Mouse (Mus musculus) left cerebral cortex, postnatal 25 days (tissue): Measurements from ENCODE around the gene Fcer1g. TPM values are rescaled to one million over a fixed set of nuclear protein-coding genes. Genes with fewer than 3 reads are reported as not detected.

ENCODE experiments used
- DNase-seq, 2 experiments: peaks; one replicate each; pipeline ENCODE4 v3.0.0; 2022; ENCODE audit warnings: low spot score in 2 of 2, mixed read lengths in 1 of 2
- intact Hi-C: fragments of 180-260 bp; cut with DNase I; formaldehyde crosslinking; loops from one replicate; pipeline ENCODE4 v1.15.1; 2025
- total RNA-seq, 2 experiments: library from RNA; stranded (reverse); gene quantifications; 2 replicates each; pipeline ENCODE4 v1.2.3; 2021

Fcer1g gene
- total RNA-seq, 2 experiments from 2014 or later, result 14.9 to 15.1 TPM

GRCm38 (mm10) chr1:171223796-171224195 lies 10.4 kb downstream of the Fcer1g start:
- no peak for DNase-seq
- intact Hi-C loops, result loop anchor here (5.0 kb wide), 1 partner anchor 104 kb away; the partner anchor contains the start of gene Dedd

- DNase-seq, result no peak
- intact Hi-C loops, result loop anchor here (5.0 kb wide), 1 partner anchor 104 kb away; the partner anchor contains the start of gene Dedd
Observed at GRCm38 (mm10) chr1:171223168-171223567, 11.0 kb downstream of the Fcer1g start.

GRCm38 (mm10) chr1:171222238-171223155 lies 11.7 kb downstream of the Fcer1g start, which contains the start of gene Tomm40l:
Tomm40l (minus strand) TSS chr1:171222514.
- intact Hi-C loops, result loop anchor here (1.0 to 5.0 kb wide), 3 partner anchors 25 to 105 kb away; partner anchors contain the start of genes Dedd, Mpz and Sdhc

GRCm38 (mm10) chr1:171221281-171222193 lies 12.6 kb downstream of the Fcer1g start:
- peak; percentile 23 to 26 for DNase-seq
- intact Hi-C loops, result loop anchor here (1.0 to 5.0 kb wide), 6 partner anchors 26 to 111 kb away; partner anchors contain the start of genes Dedd, Mpz and Sdhc

More at GRCm38 (mm10) chr1:171222238-171223155, 11.7 kb downstream of the Fcer1g start, which contains the start of gene Tomm40l:
- peak; percentile 93 to 99 for DNase-seq

- peak; percentile 89 to 94 for DNase-seq
- intact Hi-C loops, result loop anchor here (1.0 to 5.0 kb wide), 4 partner anchors 56 to 110 kb away; partner anchors contain the start of gene Dedd
Observed at GRCm38 (mm10) chr1:171220871-171221270, 13.3 kb downstream of the Fcer1g start.

- intact Hi-C loops, result no loop called here
- DNase-seq, result no peak
Observed at GRCm38 (mm10) chr1:171216241-171216955, 17.8 kb downstream of the Fcer1g start.

GRCm38 (mm10) chr1:171213801-171214496 lies 20.2 kb downstream of the Fcer1g start, which contains the start of gene Nr1i3:
Nr1i3 (plus strand) TSS chr1:171213970.
- intact Hi-C loops, result no loop called here
- DNase-seq, result no peak

GRCm38 (mm10) chr1:171212854-171213253 lies 21.3 kb downstream of the Fcer1g start:
- intact Hi-C loops, result no loop called here
- no peak for DNase-seq

GRCm38 (mm10) chr1:171209409-171209808 lies 24.8 kb downstream of the Fcer1g start:
- intact Hi-C loops, result no loop called here
- no peak for DNase-seq

- DNase-seq, result no peak
- intact Hi-C loops, result no loop called here
Observed at GRCm38 (mm10) chr1:171205704-171206493, 28.3 kb downstream of the Fcer1g start.

GRCm38 (mm10) chr1:171204249-171204644 lies 29.9 kb downstream of the Fcer1g start:
- intact Hi-C loops, result no loop called here
- DNase-seq, result no peak

GRCm38 (mm10) chr1:171203471-171204248 lies 30.5 kb downstream of the Fcer1g start:
- intact Hi-C loops, result no loop called here
- no peak for DNase-seq

- intact Hi-C loops, result no loop called here
- no peak for DNase-seq
Observed at GRCm38 (mm10) chr1:171200769-171201168, 33.4 kb downstream of the Fcer1g start.

GRCm38 (mm10) chr1:171199532-171199931 lies 34.6 kb downstream of the Fcer1g start:
- no peak for DNase-seq
- intact Hi-C loops, result no loop called here

GRCm38 (mm10) chr1:171195887-171196397 lies 38.2 kb downstream of the Fcer1g start, which contains the start of gene Pcp4l1:
Pcp4l1 (minus strand) TSS chr1:171196268.
- intact Hi-C loops, result no loop called here
- peak; percentile 47 to 77 for DNase-seq

GRCm38 (mm10) chr1:171195046-171195822 lies 38.9 kb downstream of the Fcer1g start:
- intact Hi-C loops, result no loop called here
- no peak for DNase-seq
